Mouse (Mus musculus) hindbrain, embryonic 11.5 days (tissue): Measurements from ENCODE around the gene Cyth4. TPM values are rescaled to one million over a fixed set of nuclear protein-coding genes. Genes with fewer than 3 reads are reported as not detected.

Experiments used
- ATAC-seq: fragments of 200-750 bp; cut with Nextera tagmentation; 2 replicates; pipeline ENCODE4 v1.8.0; 2017; ENCODE audit warnings: mild to moderate bottlenecking, moderate TSS enrichment, moderate library complexity; ENCODE audit not compliant: low FRiP score
- DNase-seq: peaks from one replicate; pipeline ENCODE4 v3.0.0-alpha.2; 2015; ENCODE audit warnings: low spot score
- H3K27ac ChIP-seq: fragments of 300-500 bp; sonication (generic); 2 replicates; pipeline ENCODE4 v1.5.1; 2014; ENCODE audit warnings: mild to moderate bottlenecking, low read depth, low read length
- H3K27me3 ChIP-seq: fragments of 300-500 bp; sonication (generic); 2 replicates; pipeline ENCODE4 v1.6.1; 2014; ENCODE audit warnings: mild to moderate bottlenecking, low read length, moderate library complexity, mixed read lengths; ENCODE audit not compliant: control insufficient read depth, insufficient read depth
- H3K36me3 ChIP-seq: fragments of 300-500 bp; sonication (generic); 2 replicates; pipeline ENCODE4 v1.6.1; 2014; ENCODE audit warnings: mild to moderate bottlenecking, low read length, moderate library complexity, mixed read lengths; ENCODE audit not compliant: control insufficient read depth, insufficient read depth
- H3K4me1 ChIP-seq: fragments of 300-500 bp; sonication (generic); replicated peaks from 2 replicates; pipeline ENCODE4 v1.6.1; 2014; ENCODE audit warnings: low read length, mixed read lengths; ENCODE audit not compliant: control insufficient read depth, insufficient read depth
- H3K4me2 ChIP-seq: fragments of 300-500 bp; sonication (generic); replicated peaks from 2 replicates; pipeline ENCODE4 v1.6.1; 2014; ENCODE audit warnings: mild to moderate bottlenecking, low read depth, low read length
- H3K4me3 ChIP-seq: fragments of 300-500 bp; sonication (generic); 2 replicates; pipeline ENCODE4 v1.5.1; 2014; ENCODE audit warnings: low read depth, low read length
- H3K9ac ChIP-seq: fragments of 300-500 bp; sonication (generic); 2 replicates; pipeline ENCODE4 v1.6.1; 2014; ENCODE audit warnings: low read depth, low read length
- H3K9me3 ChIP-seq: fragments of 300-500 bp; sonication (generic); 2 replicates; pipeline ENCODE4 v1.6.1; 2016; ENCODE audit warnings: low read length; ENCODE audit not compliant: control insufficient read depth
- WGBS: fragments of 180-500 bp; shearing (Covaris S2); extraction: QIAGEN DNeasy Blood & Tissue Kit; methylation state at CpG from one replicate; pipeline ENCODE4 v1.1.7; 2014; 5-methylcytosine and 5-hydroxymethylcytosine counted together
- polyA plus RNA-seq: library from polyadenylated mRNA; unstranded; fragments of >200 nt; fragmentation: Nextera tagmentation; extraction: Ambion mirVana; gene quantifications from 2 replicates; pipeline ENCODE4 v1.2.1, GENCODE M21; 2014

Gene Cyth4
- polyA plus RNA-seq, 1 experiment from 2014 or later, result 4.4 TPM

DNA sequence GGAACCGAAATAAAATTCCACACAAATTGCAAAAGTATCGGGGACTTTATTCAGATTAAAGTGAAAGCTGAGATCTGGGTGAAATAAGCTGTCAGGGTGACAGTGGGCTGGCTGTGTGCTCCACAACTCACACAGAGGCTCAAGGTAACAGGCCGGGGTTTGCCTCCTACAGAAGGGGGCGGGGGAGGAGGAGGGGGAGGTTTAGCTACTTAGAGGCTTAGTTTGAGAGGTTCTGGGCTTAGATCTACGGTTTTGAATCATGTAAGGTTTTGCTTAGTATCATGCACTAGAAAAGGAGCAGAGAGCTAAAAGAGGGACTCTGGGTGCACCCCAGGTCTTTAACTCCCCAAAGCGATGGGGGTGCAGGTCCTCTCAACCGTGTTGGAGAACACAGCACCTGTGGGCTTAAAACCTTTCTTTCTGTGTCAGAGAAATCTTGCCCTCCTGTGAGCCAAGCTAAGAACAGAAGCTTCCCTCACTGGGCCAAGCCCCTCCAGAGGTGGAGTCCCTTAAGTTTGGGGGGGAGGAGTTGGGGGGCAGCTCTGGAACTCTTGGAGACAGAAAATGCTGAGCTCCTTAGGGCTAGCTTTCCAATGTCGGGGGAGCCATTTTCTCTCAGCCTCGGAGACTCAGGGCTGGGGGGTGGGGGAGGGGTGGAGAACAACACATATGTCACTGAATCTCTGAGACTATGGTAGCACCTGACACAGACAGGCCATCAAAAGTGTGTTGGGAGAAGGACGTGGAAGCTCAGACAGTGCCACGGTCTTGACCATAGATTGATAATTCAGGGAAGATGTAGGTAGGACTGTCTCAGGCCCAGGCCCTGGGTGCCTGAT is 37.5 kb upstream of the Cyth4 start:
- WGBS, result 66% methylated on average over 11 of the region's 11 CpGs
- no peaks in the 10 kb centered on the region for H3K36me3 ChIP-seq

DNA sequence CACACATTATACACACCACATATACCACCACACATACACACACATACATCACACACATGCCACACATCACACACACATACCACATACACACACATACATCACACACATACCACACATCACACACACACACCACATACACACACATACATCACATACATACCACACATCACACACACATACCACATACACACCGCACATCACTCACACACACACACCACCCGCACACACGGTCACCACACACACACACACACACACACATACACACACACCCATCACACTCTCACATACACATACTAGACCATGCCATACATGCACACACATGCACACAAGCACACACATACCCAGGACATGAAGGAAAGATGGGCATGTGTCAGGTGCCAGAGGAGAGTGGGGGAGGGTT is 33.5 kb upstream of the Cyth4 start:
- ATAC-seq (no peak), DNase-seq (no peak)
- 98% methylated on average over 3 of the region's 3 CpGs for WGBS
- no peak overlapping the region for H3K27ac ChIP-seq
- H3K36me3 ChIP-seq, result no peaks in the 10 kb centered on the region
- H3K4me1 ChIP-seq, result no peaks in the 10 kb centered on the region
- H3K9me3 ChIP-seq, result no peaks in the 10 kb centered on the region
- no peaks in the 10 kb centered on the region for H3K27me3 ChIP-seq
- no peak overlapping the region for H3K9ac ChIP-seq
- H3K4me2 ChIP-seq, result no peak overlapping the region
- H3K4me3 ChIP-seq, result no peak overlapping the region

More for the DNA sequence above, 37.5 kb upstream of the Cyth4 start:
- H3K9ac ChIP-seq, result no peak overlapping the region
- H3K9me3 ChIP-seq, result no peaks in the 10 kb centered on the region
- no peak overlapping the region for H3K4me2 ChIP-seq
- H3K27ac ChIP-seq, result no peak overlapping the region
- ATAC-seq, result no peak
- H3K4me1 ChIP-seq, result no peaks in the 10 kb centered on the region
- H3K4me3 ChIP-seq, result no peak overlapping the region
- no peaks in the 10 kb centered on the region for H3K27me3 ChIP-seq
- no peak for DNase-seq

DNA sequence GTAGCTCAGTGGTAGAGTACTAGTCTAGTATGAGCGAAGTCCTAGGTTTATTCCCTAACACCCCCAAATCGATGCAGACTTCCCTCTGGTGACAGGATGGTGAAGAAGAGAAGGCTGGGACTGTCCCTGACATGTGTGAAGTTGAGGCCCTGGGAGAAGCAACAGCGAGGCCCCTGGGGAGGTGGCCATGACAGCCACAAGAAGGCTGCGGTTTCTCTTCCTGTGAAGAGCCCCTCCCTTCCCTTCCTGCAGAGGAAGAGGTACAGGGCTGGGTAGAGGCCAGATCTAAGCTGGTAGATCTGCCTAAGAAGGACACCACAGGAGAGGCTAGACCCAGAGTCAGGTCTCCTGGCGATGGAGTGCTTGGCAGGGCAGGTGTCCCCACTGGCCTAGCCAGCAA is 32.9 kb upstream of the Cyth4 start:
- no peak for ATAC-seq
- H3K36me3 ChIP-seq, result no peaks in the 10 kb centered on the region
- no peak overlapping the region for H3K4me3 ChIP-seq
- H3K4me2 ChIP-seq, result no peak overlapping the region
- 80% methylated on average over 5 of the region's 5 CpGs for WGBS
- H3K4me1 ChIP-seq, result no peaks in the 10 kb centered on the region
- H3K9me3 ChIP-seq, result no peaks in the 10 kb centered on the region
- H3K27me3 ChIP-seq, result no peaks in the 10 kb centered on the region
- no peak overlapping the region for H3K9ac ChIP-seq
- H3K27ac ChIP-seq, result no peak overlapping the region
- no peak for DNase-seq

DNA sequence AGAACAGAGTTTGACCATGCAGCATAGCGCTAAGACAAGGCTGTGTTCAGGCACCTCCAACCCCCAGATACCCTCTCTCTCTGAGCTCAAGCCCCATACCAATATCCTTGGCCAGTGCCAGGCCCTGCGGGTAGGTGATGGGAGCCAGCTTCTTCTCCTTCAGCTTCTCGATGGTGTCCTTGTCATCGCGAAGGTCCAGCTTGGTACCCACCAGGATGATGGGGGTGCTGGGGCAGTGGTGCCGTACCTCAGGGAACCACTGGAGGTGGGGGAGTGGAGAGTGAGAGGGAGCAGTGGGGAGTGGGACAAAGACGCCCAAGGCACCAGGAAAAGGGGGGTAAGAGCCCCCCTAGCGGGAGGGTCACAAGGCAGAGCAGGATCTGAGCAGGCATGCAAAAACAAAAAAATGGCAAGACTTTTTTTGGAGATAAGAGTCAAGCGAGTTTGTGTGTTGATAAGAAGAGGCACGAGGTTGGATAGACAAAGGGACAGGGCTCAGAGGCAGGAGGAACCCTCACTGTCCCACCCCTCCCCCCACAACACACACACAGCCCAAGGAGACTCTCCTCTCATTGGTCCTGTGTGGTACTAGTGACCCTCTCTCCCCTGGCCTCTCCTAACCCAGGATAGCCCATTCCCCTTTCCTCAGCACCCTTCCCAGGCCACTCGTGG is 31.9 kb upstream of the Cyth4 start:
- Histone ChIP-seq H3K27me3 (no peaks in the 10 kb centered on the region), H3K36me3 (no peaks in the 10 kb centered on the region), H3K4me2 (no peak overlapping the region), H3K9me3 (no peaks in the 10 kb centered on the region), H3K27ac (no peak overlapping the region), H3K9ac (no peak overlapping the region), H3K4me3 (no peak overlapping the region), H3K4me1 (no peaks in the 10 kb centered on the region)
- 80% methylated on average over 11 of the region's 11 CpGs for WGBS
- ATAC-seq (no peak), DNase-seq (no peak)

DNA sequence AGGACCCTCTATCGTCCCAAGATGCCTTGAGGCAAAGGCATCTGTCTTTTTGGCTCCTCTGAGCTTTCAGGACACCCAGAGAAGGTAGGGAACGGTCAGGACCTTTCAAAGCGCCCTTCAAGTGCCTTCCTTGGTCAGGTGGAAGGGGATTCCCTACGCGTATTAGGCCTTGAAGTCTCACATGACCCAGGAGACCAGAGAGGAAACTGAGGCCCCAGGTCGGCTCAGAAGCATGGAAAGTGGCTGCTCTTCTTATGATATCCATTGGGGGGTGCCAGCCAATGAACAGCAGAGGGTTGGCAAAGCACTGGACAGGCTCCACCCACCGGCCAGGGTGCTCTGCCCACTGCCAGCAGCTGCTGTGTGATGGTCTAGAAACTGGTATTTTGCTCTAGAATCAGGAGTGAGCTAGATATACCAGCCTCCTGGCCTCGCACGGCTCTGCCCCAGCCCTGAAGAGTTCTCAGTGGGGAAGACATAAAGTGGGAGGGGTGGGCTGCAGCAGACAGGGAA is 29.2 kb upstream of the Cyth4 start:
- H3K27me3 ChIP-seq, result no peaks in the 10 kb centered on the region
- H3K36me3 ChIP-seq, result no peaks in the 10 kb centered on the region
- ATAC-seq (no peak), DNase-seq (no peak)
- no peaks in the 10 kb centered on the region for H3K4me1 ChIP-seq
- WGBS, result 69% methylated on average over 9 of the region's 9 CpGs
- no peak overlapping the region for H3K9ac ChIP-seq
- H3K4me2 ChIP-seq, result no peak overlapping the region
- no peak overlapping the region for H3K4me3 ChIP-seq
- no peak overlapping the region for H3K27ac ChIP-seq
- no peaks in the 10 kb centered on the region for H3K9me3 ChIP-seq

DNA sequence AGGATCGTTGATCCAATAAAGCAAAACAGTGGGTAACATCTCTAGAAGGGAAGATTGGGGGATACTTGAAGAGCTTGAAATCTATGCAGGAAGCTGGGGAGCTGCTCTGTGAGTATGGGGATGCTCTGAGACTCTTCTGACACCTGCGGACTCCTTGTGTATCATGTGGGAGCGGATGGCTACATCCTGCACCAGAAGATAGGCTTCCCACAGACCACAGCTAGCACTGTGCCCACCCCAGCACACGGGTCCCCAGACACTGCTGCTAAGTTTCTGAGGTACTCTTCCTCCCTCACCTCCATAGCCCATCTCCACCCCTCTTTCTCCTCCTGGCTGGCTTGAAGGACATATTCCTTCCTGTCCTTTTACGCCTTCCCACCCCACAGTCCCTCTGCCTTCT is 26.7 kb upstream of the Cyth4 start:
- no peak for ATAC-seq
- H3K9ac ChIP-seq, result no peak overlapping the region
- WGBS, result 92% methylated on average over 5 of the region's 5 CpGs

DNA sequence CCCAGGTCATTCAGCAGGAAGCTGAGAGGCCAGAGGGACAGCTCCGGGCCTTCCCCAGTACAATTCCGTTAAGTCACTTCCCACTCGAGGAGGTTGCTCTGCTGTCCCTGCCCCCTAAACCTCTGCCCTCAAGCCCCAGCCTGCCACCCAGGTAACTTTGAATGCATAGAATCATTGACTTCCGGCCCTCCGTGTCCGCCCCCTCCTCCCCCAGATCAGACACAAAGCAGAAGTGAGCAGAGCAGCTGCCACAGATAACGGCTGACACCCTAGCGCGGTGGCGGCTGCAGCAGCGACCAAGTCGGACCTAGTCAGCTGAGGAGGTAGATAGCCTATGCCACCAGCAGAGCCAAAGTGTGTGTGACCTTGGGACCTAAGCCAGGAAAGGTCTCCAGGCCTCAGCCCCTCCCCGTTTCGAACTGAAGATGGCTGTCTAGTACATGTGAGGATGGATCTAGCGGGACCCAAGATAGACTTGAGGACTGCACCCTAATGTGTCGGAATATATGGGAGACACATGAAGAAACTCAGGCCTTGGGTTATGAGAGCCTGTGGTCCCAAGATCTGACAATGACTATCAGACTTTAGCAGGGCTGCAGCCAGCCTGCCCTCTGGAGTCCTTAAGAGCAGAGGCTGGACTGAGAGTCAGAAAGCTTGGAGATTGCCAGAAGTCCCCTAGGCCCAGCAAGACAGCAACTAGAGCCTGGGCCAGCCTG is 25.1 kb upstream of the Cyth4 start:
- Histone ChIP-seq H3K27ac (no peak overlapping the region), H3K9me3 (no peaks in the 10 kb centered on the region), H3K4me3 (no peak overlapping the region), H3K27me3 (no peaks in the 10 kb centered on the region), H3K4me2 (no peak overlapping the region), H3K4me1 (no peaks in the 10 kb centered on the region), H3K36me3 (no peaks in the 10 kb centered on the region), H3K9ac (no peak overlapping the region)
- ATAC-seq, result no peak
- WGBS, result 71% methylated on average over 16 of the region's 16 CpGs
- no peak for DNase-seq

More for the DNA sequence above, 26.7 kb upstream of the Cyth4 start:
- H3K36me3 ChIP-seq, result no peaks in the 10 kb centered on the region
- no peaks in the 10 kb centered on the region for H3K9me3 ChIP-seq
- no peak overlapping the region for H3K4me3 ChIP-seq
- H3K4me2 ChIP-seq, result no peak overlapping the region
- no peak for DNase-seq
- H3K27me3 ChIP-seq, result no peaks in the 10 kb centered on the region
- H3K4me1 ChIP-seq, result no peaks in the 10 kb centered on the region
- H3K27ac ChIP-seq, result no peak overlapping the region

DNA sequence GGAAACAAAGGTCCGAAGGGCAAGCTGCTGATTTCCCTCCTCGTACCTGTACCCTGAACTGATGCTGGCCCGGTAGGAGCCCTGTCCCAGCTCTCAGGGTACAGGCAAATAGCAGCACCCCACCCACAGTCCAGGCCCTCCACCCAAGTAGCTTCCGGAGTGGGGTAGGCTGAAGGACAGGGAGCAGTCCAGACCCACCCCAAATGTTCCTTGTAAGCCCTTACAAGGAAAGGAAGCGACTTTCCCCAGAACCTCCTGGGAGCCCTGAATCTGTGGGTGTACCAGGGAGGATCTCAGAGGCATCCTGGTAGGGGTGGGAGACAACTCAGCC is 24.6 kb upstream of the Cyth4 start:
- DNase-seq (no peak), ATAC-seq (no peak)
- no peak overlapping the region for H3K27ac ChIP-seq
- no peak overlapping the region for H3K4me2 ChIP-seq
- no peaks in the 10 kb centered on the region for H3K4me1 ChIP-seq
- H3K27me3 ChIP-seq, result no peaks in the 10 kb centered on the region
- no peak overlapping the region for H3K9ac ChIP-seq
- no peaks in the 10 kb centered on the region for H3K36me3 ChIP-seq
- H3K4me3 ChIP-seq, result no peak overlapping the region
- H3K9me3 ChIP-seq, result no peaks in the 10 kb centered on the region
- WGBS, result 85% methylated on average over 5 of the region's 5 CpGs
